Mouse (Mus musculus): ENCODE data around the gene Stox2. TPM values are rescaled to one million over a fixed set of nuclear protein-coding genes. Genes with fewer than 3 reads are reported as not detected.

Stox2 gene
- polyA plus RNA-seq, 1 experiment from 2014 or later = 34.3 TPM

DNA sequence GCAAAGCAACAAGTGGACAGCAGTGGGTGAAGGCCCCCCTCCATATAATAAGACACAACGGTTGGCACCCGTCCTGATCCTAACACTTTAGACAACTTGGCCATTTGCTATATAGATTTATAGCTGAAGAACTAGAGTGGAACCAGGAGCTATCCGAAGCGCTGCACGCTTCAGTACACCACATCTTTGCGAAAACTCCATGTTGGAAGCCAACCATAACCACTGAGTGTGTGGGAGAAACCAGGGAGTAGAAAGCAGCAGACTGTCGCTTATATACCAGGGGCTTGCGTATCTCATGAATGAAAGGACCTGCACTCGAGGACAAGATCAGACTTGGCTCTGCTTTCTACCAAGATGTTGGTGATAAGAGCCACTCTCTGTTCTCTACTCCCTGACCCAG, 234.0 kb downstream of the Stox2 start:
- ATAC-seq (ENCODE audit: low FRiP score) = no peak
- 93% methylated on average over 9 of the region's 9 CpGs for WGBS
- no peak overlapping the region for H3K4me2 ChIP-seq

DNA sequence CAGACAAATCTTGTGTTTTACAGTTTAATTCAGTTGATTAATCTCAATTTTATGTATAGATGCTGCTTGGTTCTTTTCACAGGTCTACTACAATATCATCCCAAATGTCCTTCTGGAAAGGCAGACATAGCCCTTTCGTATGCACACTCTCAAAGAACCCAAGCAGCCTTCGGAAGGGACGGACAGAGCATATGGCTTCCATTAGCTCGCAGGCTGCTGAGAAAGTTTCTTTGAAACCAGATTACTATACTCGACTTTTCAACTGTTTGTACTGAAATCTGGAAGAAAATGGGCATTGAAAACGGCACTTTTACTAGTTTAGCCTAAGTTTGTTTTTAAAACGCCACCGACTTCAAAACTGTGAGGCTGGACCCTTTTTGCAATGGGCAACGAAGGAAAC, 234.9 kb downstream of the Stox2 start:
- H3K4me2 ChIP-seq = no peak overlapping the region
- H3K4me3 ChIP-seq (ENCODE audit: low read depth, low read length) = no peak overlapping the region
- no peak overlapping the region for H3K9ac ChIP-seq (ENCODE audit: low read length)
- no peaks in the 10 kb centered on the region for H3K36me3 ChIP-seq (ENCODE audit: control insufficient read depth, insufficient read depth, low read length)
- no peaks in the 10 kb centered on the region for H3K4me1 ChIP-seq (ENCODE audit: control insufficient read depth, insufficient read depth, low read length)
- ATAC-seq (ENCODE audit: low FRiP score) = no peak
- H3K9me3 ChIP-seq (ENCODE audit: control insufficient read depth, low read length) = no peaks in the 10 kb centered on the region
- H3K27me3 ChIP-seq (ENCODE audit: control insufficient read depth, insufficient read depth, low read length) = no peaks in the 10 kb centered on the region
- H3K27ac ChIP-seq (ENCODE audit: low read depth, low read length) = no peak overlapping the region
- no peak for DNase-seq (ENCODE audit: low spot score, missing footprints)
- WGBS = 77% methylated on average over 9 of the region's 9 CpGs

More for the DNA sequence above, 234.0 kb downstream of the Stox2 start:
- no peaks in the 10 kb centered on the region for H3K27me3 ChIP-seq (ENCODE audit: control insufficient read depth, insufficient read depth, low read length)
- H3K27ac ChIP-seq (ENCODE audit: low read depth, low read length) = no peak overlapping the region
- H3K36me3 ChIP-seq (ENCODE audit: control insufficient read depth, insufficient read depth, low read length) = no peaks in the 10 kb centered on the region
- H3K4me1 ChIP-seq (ENCODE audit: control insufficient read depth, insufficient read depth, low read length) = no peaks in the 10 kb centered on the region
- no peak overlapping the region for H3K4me3 ChIP-seq (ENCODE audit: low read depth, low read length)
- no peak overlapping the region for H3K9ac ChIP-seq (ENCODE audit: low read length)
- no peak for DNase-seq (ENCODE audit: low spot score, missing footprints)
- no peaks in the 10 kb centered on the region for H3K9me3 ChIP-seq (ENCODE audit: control insufficient read depth, low read length)

DNA sequence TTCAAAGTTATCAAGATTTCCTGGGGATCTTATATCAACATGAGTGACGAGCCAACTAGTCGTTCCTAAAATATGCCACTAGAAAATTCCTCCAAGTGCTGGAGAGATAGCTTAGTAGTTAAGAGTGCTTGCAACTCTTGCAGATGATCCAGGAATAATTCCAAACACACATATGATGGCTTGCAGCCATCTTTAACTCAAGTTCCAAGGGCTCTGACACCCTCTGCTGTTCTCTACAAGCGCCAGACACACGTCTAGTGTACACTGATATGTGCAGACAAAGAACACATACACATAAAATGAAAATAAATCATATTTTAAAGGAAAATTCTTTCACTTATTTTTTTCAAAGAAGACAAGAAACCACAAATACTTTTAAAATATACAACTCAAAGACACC, 237.9 kb downstream of the Stox2 start:
- ATAC-seq (ENCODE audit: low FRiP score) (no peak), DNase-seq (ENCODE audit: low spot score, missing footprints) (no peak)
- Histone ChIP-seq H3K4me1 (ENCODE audit: control insufficient read depth, insufficient read depth, low read length) (peaks cover 8% of the 10 kb centered on the region), H3K9ac (ENCODE audit: low read length) (no peak overlapping the region), H3K4me2 (no peak overlapping the region), H3K36me3 (ENCODE audit: control insufficient read depth, insufficient read depth, low read length) (no peaks in the 10 kb centered on the region), H3K27ac (ENCODE audit: low read depth, low read length) (no peak overlapping the region), H3K9me3 (ENCODE audit: control insufficient read depth, low read length) (no peaks in the 10 kb centered on the region), H3K27me3 (ENCODE audit: control insufficient read depth, insufficient read depth, low read length) (no peaks in the 10 kb centered on the region), H3K4me3 (ENCODE audit: low read depth, low read length) (no peak overlapping the region)
- WGBS = 94% methylated on average over 4 of the region's 4 CpGs

DNA sequence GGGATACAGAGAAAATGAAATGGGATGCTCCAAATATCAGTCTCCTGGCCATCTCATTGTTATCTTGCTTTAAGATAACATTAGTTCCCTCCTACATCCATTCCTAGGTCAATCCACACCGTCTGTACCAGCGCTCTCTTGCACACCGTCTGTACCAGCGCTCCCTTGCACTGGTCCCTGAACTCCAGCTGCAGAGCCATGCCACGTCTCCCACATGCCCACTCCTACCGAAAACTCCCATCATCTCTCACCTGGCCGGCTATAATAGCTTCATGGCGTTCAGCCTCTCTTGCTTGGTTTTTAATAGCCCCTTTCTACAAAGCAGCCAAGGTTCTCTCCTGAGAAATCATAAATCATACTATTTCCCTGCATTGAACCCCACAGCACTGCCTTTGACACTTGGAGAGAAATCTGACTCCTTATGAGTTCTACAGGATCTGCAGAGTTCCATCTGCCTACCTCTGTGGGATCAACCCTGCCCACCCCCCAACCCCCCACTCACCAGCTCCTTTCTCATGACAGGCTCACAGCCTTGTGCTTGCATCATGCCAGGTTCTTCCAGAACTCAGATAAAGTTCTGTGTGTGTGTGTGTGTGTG, 239.4 kb downstream of the Stox2 start:
- ATAC-seq (ENCODE audit: low FRiP score) = no peak
- peaks cover 1% of the 10 kb centered on the region; the same call in 1 of the 2 replicates for H3K36me3 ChIP-seq (ENCODE audit: control insufficient read depth, insufficient read depth, low read length)
- H3K9ac ChIP-seq (ENCODE audit: low read length) = no peak overlapping the region
- no peaks in the 10 kb centered on the region for H3K9me3 ChIP-seq (ENCODE audit: control insufficient read depth, low read length)
- H3K27me3 ChIP-seq (ENCODE audit: control insufficient read depth, insufficient read depth, low read length) = no peaks in the 10 kb centered on the region
- H3K27ac ChIP-seq (ENCODE audit: low read depth, low read length) = no peak overlapping the region
- no peak overlapping the region for H3K4me3 ChIP-seq (ENCODE audit: low read depth, low read length)
- DNase-seq (ENCODE audit: low spot score, missing footprints) = no peak
- WGBS = 89% methylated on average over 8 of the region's 8 CpGs
- H3K4me2 ChIP-seq = no peak overlapping the region
- peaks cover 8% of the 10 kb centered on the region for H3K4me1 ChIP-seq (ENCODE audit: control insufficient read depth, insufficient read depth, low read length)

DNA sequence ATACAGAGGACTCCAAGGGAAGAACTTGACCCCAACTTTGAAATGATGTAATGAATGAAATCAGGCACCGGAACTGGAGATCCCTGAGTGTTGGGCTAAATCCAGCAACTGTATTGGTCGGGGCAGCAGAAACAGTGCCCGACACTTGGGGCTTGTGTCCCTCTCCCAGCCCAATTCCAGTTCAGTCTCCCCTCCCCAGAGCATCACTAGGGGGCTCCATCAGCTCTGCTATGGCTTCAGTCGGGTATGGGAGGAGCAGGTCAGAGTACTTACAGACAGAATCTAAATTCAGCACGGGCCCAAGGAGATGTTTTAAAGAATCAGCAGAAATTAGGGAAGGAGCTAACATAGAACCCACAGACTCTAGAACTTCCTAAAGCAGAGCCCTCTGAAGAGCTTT, 240.7 kb downstream of the Stox2 start:
- WGBS = 88% methylated on average over 5 of the region's 5 CpGs
- ATAC-seq (ENCODE audit: low FRiP score) (no peak), DNase-seq (ENCODE audit: low spot score, missing footprints) (no peak)
- Histone ChIP-seq H3K4me3 (ENCODE audit: low read depth, low read length) (no peak overlapping the region), H3K9me3 (ENCODE audit: control insufficient read depth, low read length) (no peaks in the 10 kb centered on the region), H3K27me3 (ENCODE audit: control insufficient read depth, insufficient read depth, low read length) (no peaks in the 10 kb centered on the region), H3K4me1 (ENCODE audit: control insufficient read depth, insufficient read depth, low read length) (peaks cover 8% of the 10 kb centered on the region), H3K27ac (ENCODE audit: low read depth, low read length) (no peak overlapping the region), H3K4me2 (no peak overlapping the region), H3K36me3 (ENCODE audit: control insufficient read depth, insufficient read depth, low read length) (peaks cover 10% of the 10 kb centered on the region), H3K9ac (ENCODE audit: low read length) (no peak overlapping the region)

DNA sequence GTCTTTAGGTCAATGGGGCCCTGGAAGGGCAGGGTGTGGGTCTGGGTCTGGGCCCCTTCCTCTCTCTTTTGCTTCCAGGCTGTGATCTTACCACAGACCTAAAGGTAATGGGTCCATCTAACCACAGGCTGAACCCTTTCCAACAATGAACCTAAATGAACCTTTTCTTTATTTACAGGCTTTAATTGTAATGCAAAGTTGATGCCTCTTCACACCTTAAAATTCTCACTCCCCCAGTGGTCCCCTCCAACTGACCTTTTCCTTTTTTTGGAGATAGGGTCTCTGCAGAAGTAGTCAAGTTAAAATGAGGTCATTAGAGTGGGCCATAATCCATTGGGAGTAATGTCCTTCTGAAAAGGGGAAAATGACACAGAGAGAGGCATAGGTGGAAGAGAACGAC, 249.8 kb downstream of the Stox2 start:
- Histone ChIP-seq H3K9me3 (ENCODE audit: control insufficient read depth, low read length) (no peaks in the 10 kb centered on the region), H3K4me1 (ENCODE audit: control insufficient read depth, insufficient read depth, low read length) (no peaks in the 10 kb centered on the region), H3K36me3 (ENCODE audit: control insufficient read depth, insufficient read depth, low read length) (peaks cover 34% of the 10 kb centered on the region), H3K4me2 (no peak overlapping the region), H3K4me3 (ENCODE audit: low read depth, low read length) (no peak overlapping the region), H3K27ac (ENCODE audit: low read depth, low read length) (no peak overlapping the region), H3K27me3 (ENCODE audit: control insufficient read depth, insufficient read depth, low read length) (no peaks in the 10 kb centered on the region), H3K9ac (ENCODE audit: low read length) (no peak overlapping the region)
- 97% methylated on average over 1 of the region's 1 CpGs for WGBS
- ATAC-seq (ENCODE audit: low FRiP score) = no peak
- no peak for DNase-seq (ENCODE audit: low spot score, missing footprints)

DNA sequence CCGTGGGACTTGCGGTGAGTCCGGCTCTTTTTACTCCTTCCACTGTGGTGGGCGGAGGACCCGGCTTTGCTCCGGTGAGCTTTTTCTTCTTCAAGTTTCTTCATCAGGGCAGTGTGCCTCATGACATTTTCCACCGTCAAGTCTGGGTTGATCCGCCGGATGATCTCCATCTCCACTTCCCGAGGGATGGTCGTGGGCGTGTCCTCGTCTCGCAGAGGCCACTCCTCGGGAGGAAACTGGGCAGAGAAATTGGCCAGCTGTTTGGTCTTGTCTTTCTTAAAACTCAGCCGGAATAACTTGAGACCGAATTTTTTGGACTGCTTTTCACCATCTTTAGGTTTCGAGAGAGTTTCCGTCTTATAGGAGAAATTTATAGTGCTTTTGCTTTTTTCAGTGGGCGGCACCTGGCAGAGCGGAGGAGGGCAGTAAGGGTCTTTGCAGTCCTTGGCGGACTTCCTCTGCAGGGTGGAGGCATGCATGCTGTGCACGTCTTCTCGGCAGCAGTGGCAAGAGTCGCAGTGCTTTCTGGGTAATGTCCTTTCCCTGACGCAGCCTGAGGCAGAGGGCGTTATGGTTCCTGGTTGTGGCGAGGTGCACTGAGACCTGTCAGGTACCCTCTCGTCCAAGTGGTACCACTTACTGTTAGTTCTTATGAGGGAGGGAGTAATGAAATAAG, 252.7 kb downstream of the Stox2 start:
- DNase-seq (ENCODE audit: low spot score, missing footprints) (no peak), ATAC-seq (ENCODE audit: low FRiP score) (no peak)
- H3K36me3 ChIP-seq (ENCODE audit: control insufficient read depth, insufficient read depth, low read length) = peaks cover 28% of the 10 kb centered on the region
- no peaks in the 10 kb centered on the region for H3K4me1 ChIP-seq (ENCODE audit: control insufficient read depth, insufficient read depth, low read length)
- H3K9ac ChIP-seq (ENCODE audit: low read length) = no peak overlapping the region
- 94% methylated on average over 29 of the region's 29 CpGs for WGBS
- no peak overlapping the region for H3K4me2 ChIP-seq
- H3K27ac ChIP-seq (ENCODE audit: low read depth, low read length) = no peak overlapping the region
- no peaks in the 10 kb centered on the region for H3K9me3 ChIP-seq (ENCODE audit: control insufficient read depth, low read length)
- no peak overlapping the region for H3K4me3 ChIP-seq (ENCODE audit: low read depth, low read length)
- no peaks in the 10 kb centered on the region for H3K27me3 ChIP-seq (ENCODE audit: control insufficient read depth, insufficient read depth, low read length)

DNA sequence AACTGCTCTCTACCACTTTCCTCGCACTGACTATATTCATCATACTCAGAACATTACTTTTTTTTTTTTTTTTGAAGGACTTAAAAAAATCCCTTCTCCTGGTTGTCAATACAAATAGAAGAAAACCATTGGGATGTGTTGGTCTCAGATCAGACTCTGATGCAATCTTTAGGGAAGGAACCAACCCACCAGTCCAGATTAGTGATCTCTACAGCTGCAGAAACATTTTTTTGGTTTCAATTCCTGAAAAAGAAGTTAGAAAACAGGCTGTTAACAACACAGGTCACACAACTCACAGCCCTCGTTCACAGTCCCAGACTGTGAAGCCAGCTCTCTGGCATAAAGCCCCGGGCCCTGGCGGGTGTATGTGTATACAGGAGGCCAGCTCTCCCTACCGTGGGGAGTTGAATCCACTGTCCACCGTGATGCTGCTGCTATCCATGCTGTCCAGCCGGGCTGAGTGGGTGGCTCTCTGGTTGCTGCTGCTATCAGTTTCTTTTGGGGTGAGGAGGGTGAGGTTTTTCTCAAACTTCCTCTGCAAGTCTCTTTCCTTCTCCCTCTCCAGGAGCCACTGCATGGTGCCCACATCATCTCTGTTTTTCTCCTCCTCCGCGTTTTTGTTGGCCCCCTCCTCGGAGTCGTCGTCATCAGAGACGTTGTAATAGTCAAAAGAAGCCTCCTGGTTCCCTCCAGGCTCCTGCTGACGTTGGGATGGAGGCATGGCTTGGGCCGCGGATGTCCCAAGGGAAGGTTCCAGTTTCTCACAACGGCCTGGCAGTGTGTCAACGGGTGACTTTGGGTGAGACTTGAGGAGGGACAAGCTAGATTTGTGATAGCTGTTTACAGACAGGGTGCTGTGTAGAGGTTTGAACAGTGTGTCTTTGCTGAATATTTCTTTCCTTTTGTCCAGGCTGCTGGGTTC, 254.5 kb downstream of the Stox2 start:
- Histone ChIP-seq H3K9ac (ENCODE audit: low read length) (no peak overlapping the region), H3K4me1 (ENCODE audit: control insufficient read depth, insufficient read depth, low read length) (no peaks in the 10 kb centered on the region), H3K9me3 (ENCODE audit: control insufficient read depth, low read length) (no peaks in the 10 kb centered on the region), H3K36me3 (ENCODE audit: control insufficient read depth, insufficient read depth, low read length) (peaks cover 28% of the 10 kb centered on the region), H3K4me2 (no peak overlapping the region), H3K4me3 (ENCODE audit: low read depth, low read length) (no peak overlapping the region), H3K27ac (ENCODE audit: low read depth, low read length) (no peak overlapping the region), H3K27me3 (ENCODE audit: control insufficient read depth, insufficient read depth, low read length) (no peaks in the 10 kb centered on the region)
- 97% methylated on average over 18 of the region's 18 CpGs for WGBS
- no peak for ATAC-seq (ENCODE audit: low FRiP score)
- peak; percentile 59 for DNase-seq (ENCODE audit: low spot score, missing footprints)

DNA sequence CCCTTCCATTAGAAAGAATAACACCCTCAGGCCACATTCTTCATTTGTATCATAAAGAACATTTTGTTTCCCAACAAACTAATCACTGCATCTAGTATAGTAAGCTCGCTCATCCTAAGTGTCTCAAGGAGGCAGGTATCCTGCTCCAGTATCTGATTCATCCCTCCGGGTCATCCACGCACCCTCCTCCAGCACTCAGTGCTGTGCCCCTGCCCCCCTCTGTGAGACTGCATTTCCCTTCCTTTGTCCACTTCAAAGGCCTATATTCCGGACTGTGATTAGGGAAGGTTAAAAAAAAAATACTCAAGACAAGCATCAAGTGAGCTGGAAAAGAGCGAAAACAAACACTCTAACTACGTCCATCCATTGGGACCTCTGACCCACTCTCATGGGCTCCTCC, 260.8 kb downstream of the Stox2 start:
- Histone ChIP-seq H3K36me3 (ENCODE audit: control insufficient read depth, insufficient read depth, low read length) (peaks cover 13% of the 10 kb centered on the region), H3K4me1 (ENCODE audit: control insufficient read depth, insufficient read depth, low read length) (no peaks in the 10 kb centered on the region; the same call in 1 of the 2 replicates), H3K27ac (ENCODE audit: low read depth, low read length) (no peak overlapping the region), H3K9ac (ENCODE audit: low read length) (no peak overlapping the region), H3K9me3 (ENCODE audit: control insufficient read depth, low read length) (no peaks in the 10 kb centered on the region), H3K4me2 (no peak overlapping the region), H3K27me3 (ENCODE audit: control insufficient read depth, insufficient read depth, low read length) (no peaks in the 10 kb centered on the region), H3K4me3 (ENCODE audit: low read depth, low read length) (no peak overlapping the region)
- DNase-seq (ENCODE audit: low spot score, missing footprints) = no peak
- WGBS = 61% methylated on average over 6 of the region's 6 CpGs
- no peak for ATAC-seq (ENCODE audit: low FRiP score)

Data from midbrain, embryonic 11.5 days (tissue).